Mouse (Mus musculus) MEL (cell line): ENCODE measurements around the gene Sema3d. TPM values are rescaled to one million over a fixed set of nuclear protein-coding genes. Genes with fewer than 3 reads are reported as not detected.

Experiments used
- DNase-seq: peaks from one replicate; pipeline ENCODE4 v3.0.0; 2011; ENCODE audit warnings: low read depth, low spot score
- H3K27ac ChIP-seq: 2 replicates; pipeline ENCODE4 v1.5.1; 2012; ENCODE audit warnings: low read depth, mild to moderate bottlenecking, control low read depth, low read length, moderate library complexity; ENCODE audit not compliant: control insufficient read depth
- H3K27me3 ChIP-seq, 2 experiments: fragments of 150-350 bp in 1 of 2; sonication (generic) in 1 of 2; 2 replicates each; pipeline ENCODE4 v1.6.1; 2012; ENCODE audit warnings: low read length in 2 of 2, mild to moderate bottlenecking in 2 of 2, improper control_type of control experiment in 1 of 2, moderate library complexity in 1 of 2; ENCODE audit not compliant: insufficient read depth in 2 of 2, control insufficient read depth in 1 of 2
- H3K36me3 ChIP-seq, 2 experiments: 2 replicates each; pipeline ENCODE4 v1.6.1; 2012 to 2014; ENCODE audit warnings: low read length in 2 of 2, improper control_type of control experiment in 1 of 2, inconsistent platforms in 1 of 2, mild to moderate bottlenecking in 1 of 2; ENCODE audit not compliant: insufficient read depth in 2 of 2, control insufficient read depth in 1 of 2
- H3K4me1 ChIP-seq, 2 experiments: fragments of 150-350 bp in 1 of 2; sonication (generic) in 1 of 2; 2 replicates each; pipeline ENCODE4 v1.6.1; 2012; ENCODE audit warnings: low read length in 2 of 2, improper control_type of control experiment in 1 of 2, mild to moderate bottlenecking in 1 of 2; ENCODE audit not compliant: insufficient read depth in 2 of 2, control insufficient read depth in 1 of 2
- H3K4me3 ChIP-seq, 2 experiments: fragments of 150-350 bp in 1 of 2; sonication (generic) in 1 of 2; 2 replicates each; pipeline ENCODE4 v1.5.1; 2012; ENCODE audit warnings: low read depth in 2 of 2, low read length in 2 of 2, mild to moderate bottlenecking in 2 of 2, moderate library complexity in 2 of 2, control low read depth in 1 of 2, improper control_type of control experiment in 1 of 2; ENCODE audit not compliant: control insufficient read depth in 1 of 2, insufficient read depth in 1 of 2
- H3K79me2 ChIP-seq: 2 replicates; pipeline ENCODE4 v1.6.1; 2012; ENCODE audit warnings: mild to moderate bottlenecking, low read length, moderate library complexity; ENCODE audit not compliant: control insufficient read depth, poor library complexity, insufficient read depth
- H3K9ac ChIP-seq: 2 replicates; pipeline ENCODE4 v1.6.1; 2012; ENCODE audit warnings: low read depth, mild to moderate bottlenecking, control low read depth, low read length, moderate library complexity; ENCODE audit not compliant: control insufficient read depth, poor library complexity, severe bottlenecking
- H3K9me3 ChIP-seq: fragments of 150-350 bp; sonication (generic); replicated peaks from 2 replicates; pipeline ENCODE4 v1.6.1; 2012; ENCODE audit warnings: mild to moderate bottlenecking, low read length, improper control_type of control experiment, moderate library complexity; ENCODE audit not compliant: insufficient read depth
- BHLHE40 ChIP-seq: IDR thresholded peaks from 2 replicates; pipeline ENCODE4 v1.6.1; 2012; ENCODE audit warnings: low read depth, mild to moderate bottlenecking, inconsistent platforms, low read length, improper control_type of control experiment, borderline replicate concordance
- CTCF ChIP-seq, 3 experiments: IDR thresholded peaks in 2 of 3; conservative IDR thresholded peaks in 1 of 3; 2 replicates each; pipeline ENCODE4 v1.5.1; 2011 to 2012; ENCODE audit warnings: low read length in 3 of 3, low read depth in 2 of 3, mild to moderate bottlenecking in 2 of 3, improper control_type of control experiment in 1 of 3, inconsistent platforms in 1 of 3, mixed read lengths in 1 of 3, moderate library complexity in 1 of 3; ENCODE audit not compliant: control insufficient read depth in 1 of 3, insufficient read depth in 1 of 3, poor library complexity in 1 of 3, severe bottlenecking in 1 of 3
- E2F4 ChIP-seq: IDR thresholded peaks from 2 replicates; pipeline ENCODE4 v1.6.1; 2011; ENCODE audit warnings: low read depth, low read length, improper control_type of control experiment, borderline replicate concordance
- EP300 ChIP-seq, 2 experiments: IDR thresholded peaks; 2 replicates each; pipeline ENCODE4 v1.6.1; 2011; ENCODE audit warnings: improper control_type of control experiment in 2 of 2, low read length in 2 of 2, low read depth in 1 of 2, mild to moderate bottlenecking in 1 of 2
- HCFC1 ChIP-seq: IDR thresholded peaks from 2 replicates; pipeline ENCODE4 v1.6.1; 2012; ENCODE audit warnings: low read depth, mild to moderate bottlenecking, inconsistent platforms, low read length, improper control_type of control experiment, moderate library complexity
- MEF2A ChIP-seq: IDR thresholded peaks from 2 replicates; pipeline ENCODE4 v1.6.1; 2014; ENCODE audit warnings: low read depth, mild to moderate bottlenecking, inconsistent platforms, low read length, improper control_type of control experiment; ENCODE audit not compliant: poor library complexity, insufficient replicate concordance, severe bottlenecking; ENCODE audit errors: extremely low read depth
- MXI1 ChIP-seq: IDR thresholded peaks from 2 replicates; pipeline ENCODE4 v1.6.1; 2011; ENCODE audit warnings: mild to moderate bottlenecking, low read depth, low read length, improper control_type of control experiment
- MYB ChIP-seq: IDR thresholded peaks from 2 replicates; pipeline ENCODE4 v1.6.1; 2011; ENCODE audit warnings: mild to moderate bottlenecking, low read depth, low read length, improper control_type of control experiment
- MYC ChIP-seq: IDR thresholded peaks from 2 replicates; pipeline ENCODE4 v1.6.1; 2011; ENCODE audit warnings: low read depth, mild to moderate bottlenecking, low read length, improper control_type of control experiment, moderate library complexity
- NELFE ChIP-seq: IDR thresholded peaks from 2 replicates; pipeline ENCODE4 v1.6.1; 2011; ENCODE audit warnings: low read depth, low read length, improper control_type of control experiment
- NRF1 ChIP-seq: IDR thresholded peaks from 2 replicates; pipeline ENCODE4 v1.6.1; 2014; ENCODE audit warnings: low read depth, mild to moderate bottlenecking, inconsistent platforms, low read length, improper control_type of control experiment, moderate library complexity; ENCODE audit not compliant: poor library complexity, insufficient read depth, severe bottlenecking
- POLR2A ChIP-seq, 2 experiments: IDR thresholded peaks; 2 replicates each; pipeline ENCODE4 v1.6.1; 2011 to 2012; ENCODE audit warnings: low read length in 2 of 2, mild to moderate bottlenecking in 2 of 2, control low read depth in 1 of 2, improper control_type of control experiment in 1 of 2, low read depth in 1 of 2, moderate library complexity in 1 of 2; ENCODE audit not compliant: control insufficient read depth in 1 of 2, insufficient read depth in 1 of 2, poor library complexity in 1 of 2
- POLR2AphosphoS5 ChIP-seq: IDR thresholded peaks from 2 replicates; pipeline ENCODE4 v1.6.1; 2012; ENCODE audit warnings: low read depth, borderline replicate concordance, mild to moderate bottlenecking, inconsistent platforms, low read length, moderate library complexity, mixed read lengths
- SIN3A ChIP-seq: IDR thresholded peaks from 2 replicates; pipeline ENCODE4 v1.6.1; 2012; ENCODE audit warnings: low read length, improper control_type of control experiment, inconsistent platforms
- TBP ChIP-seq: IDR thresholded peaks from 2 replicates; pipeline ENCODE4 v1.8.0; 2011; ENCODE audit warnings: low read depth, low read length, improper control_type of control experiment
- TCF12 ChIP-seq: IDR thresholded peaks from 2 replicates; pipeline ENCODE4 v1.6.1; 2014; ENCODE audit warnings: low read depth, mild to moderate bottlenecking, inconsistent platforms, low read length, improper control_type of control experiment, moderate library complexity
- USF1 ChIP-seq: IDR thresholded peaks from 2 replicates; pipeline ENCODE4 v1.6.1; 2014; ENCODE audit warnings: low read depth, mild to moderate bottlenecking, inconsistent platforms, low read length, improper control_type of control experiment, moderate library complexity
- ZKSCAN1 ChIP-seq: IDR thresholded peaks from 2 replicates; pipeline ENCODE4 v1.6.1; 2012; ENCODE audit warnings: low read depth, mild to moderate bottlenecking, inconsistent platforms, low read length, improper control_type of control experiment, moderate library complexity
- polyA plus RNA-seq, 2 experiments: library from polyadenylated mRNA; stranded (reverse) in 1 of 2; unstranded in 1 of 2; fragments of >175 nt in 1 of 2; fragments of >200 nt in 1 of 2; gene quantifications; 2 replicates each; pipeline versions ENCODE4 v1.2.1 to v1.2.4; 2012; ENCODE audit warnings: low replicate concordance in 2 of 2, low read depth in 1 of 2; ENCODE audit not compliant: insufficient read length in 2 of 2, insufficient read depth in 1 of 2, missing spikeins in 1 of 2
- total RNA-seq: library from RNA; depleted of rRNA; stranded (reverse); fragments of 300-350 nt; gene quantifications from 2 replicates; pipeline ENCODE4 v1.2.3, GENCODE M21; 2012

Sema3d gene
- total and polyA plus RNA-seq, 3 experiments: not detected

GRCm38 (mm10) chr5:12566568-12566967 lies 183.4 kb downstream of the Sema3d start:
- no peak overlapping the region for H3K9ac ChIP-seq
- DNase-seq: no peak
- no peaks in the 10 kb centered on the region for H3K4me1 ChIP-seq
- no peaks in the 10 kb centered on the region for H3K9me3 ChIP-seq
- no peaks in the 10 kb centered on the region for H3K79me2 ChIP-seq
- no peak overlapping the region for H3K27ac ChIP-seq
- H3K27me3 ChIP-seq: no peaks in the 10 kb centered on the region
- H3K4me3 ChIP-seq: no peak overlapping the region
- TF ChIP-seq NELFE: no peak
- no peak for TF ChIP-seq MXI1
- no peak for TF ChIP-seq CTCF (IDR thresholded peaks at IDR 0.05 in 2 of 3, conservative IDR thresholded peaks at IDR 0.05 in 1 of 3; ENCODE audit: control insufficient read depth in 1 of 3, insufficient read depth in 1 of 3, low read depth in 2 of 3, low read length in 3 of 3, poor library complexity in 1 of 3, severe bottlenecking in 1 of 3)
- TF ChIP-seq ZKSCAN1: no peak
- TF ChIP-seq USF1: no peak
- TF ChIP-seq SIN3A: no peak
- TF ChIP-seq HCFC1: no peak
- no peak for TF ChIP-seq TCF12
- no peak for TF ChIP-seq MYB
- TF ChIP-seq MYC: no peak
- no peak for TF ChIP-seq MEF2A
- H3K36me3 ChIP-seq: no peaks in the 10 kb centered on the region

- Histone ChIP-seq H3K27ac (no peak overlapping the region), H3K4me1 (no peaks in the 10 kb centered on the region; a peak in 1 of 4 replicates), H3K9ac (no peak overlapping the region), H3K9me3 (no peaks in the 10 kb centered on the region), H3K27me3 (no peaks in the 10 kb centered on the region), H3K79me2 (no peaks in the 10 kb centered on the region), H3K36me3 (no peaks in the 10 kb centered on the region), H3K4me3 (no peak overlapping the region)
- no peak for TF ChIP-seq POLR2A (IDR thresholded peaks at IDR 0.05; ENCODE audit: control insufficient read depth in 1 of 2, insufficient read depth in 1 of 2, low read depth in 1 of 2, low read length in 2 of 2, poor library complexity in 1 of 2)
- TF ChIP-seq E2F4: no peak
- no peak for TF ChIP-seq NRF1
- no peak for DNase-seq
Measured at GRCm38 (mm10) chr5:12574551-12574950, 191.4 kb downstream of the Sema3d start.

GRCm38 (mm10) chr5:12575262-12575661 lies 192.1 kb downstream of the Sema3d start:
- no peaks in the 10 kb centered on the region for H3K27me3 ChIP-seq
- H3K4me3 ChIP-seq: no peak overlapping the region
- no peak for TF ChIP-seq EP300 (IDR thresholded peaks at IDR 0.05; ENCODE audit: low read depth in 1 of 2, low read length in 2 of 2)
- no peak for TF ChIP-seq POLR2AphosphoS5
- no peak for TF ChIP-seq MXI1
- TF ChIP-seq BHLHE40: no peak
- no peak for TF ChIP-seq TBP
- TF ChIP-seq, all 39 proteins: peak for 0

More at GRCm38 (mm10) chr5:12575262-12575661, 192.1 kb downstream of the Sema3d start:
- peak; percentile 32 for DNase-seq
- Histone ChIP-seq H3K4me1 (no peaks in the 10 kb centered on the region; a peak in 1 of 4 replicates), H3K36me3 (no peaks in the 10 kb centered on the region), H3K79me2 (no peaks in the 10 kb centered on the region), H3K27ac (no peak overlapping the region), H3K9ac (no peak overlapping the region), H3K9me3 (no peaks in the 10 kb centered on the region)
